Mouse (Mus musculus) retina, adult 2 months (tissue): ENCODE results near the gene Ugt1a6b.
"Not testable (repeated sequence)": the region's sequence is repeated elsewhere in the genome, so short reads cannot be mapped to it uniquely, and the experiment has no call there.

Experiments
- DNase-seq: peaks from one replicate; pipeline ENCODE4 v3.0.0-alpha.2; 2012; ENCODE audit warnings: low read depth, low spot score

The Ugt1a6b gene

GRCm38 (mm10) chr1:88223591-88223990 lies 120.5 kb downstream of the Ugt1a6b start:
- DNase-seq, result no peak

GRCm38 (mm10) chr1:88224029-88224776 lies 121.2 kb downstream of the Ugt1a6b start:
- no peak for DNase-seq

- DNase-seq, result not testable (repeated sequence)
Observed at GRCm38 (mm10) chr1:88225301-88225700, 122.2 kb downstream of the Ugt1a6b start.

- DNase-seq, result no peak
Observed at GRCm38 (mm10) chr1:88225741-88226140, 122.7 kb downstream of the Ugt1a6b start.

- DNase-seq, result no peak
Observed at GRCm38 (mm10) chr1:88226670-88227379, 123.8 kb downstream of the Ugt1a6b start, which contains the start of gene Mroh2a. TSS of gene Mroh2a (plus strand) at chr1:88226986.

- DNase-seq, result no peak
Observed at GRCm38 (mm10) chr1:88227482-88227881, 124.4 kb downstream of the Ugt1a6b start.

- DNase-seq, result no peak
Observed at GRCm38 (mm10) chr1:88228121-88228520, 125.1 kb downstream of the Ugt1a6b start.

GRCm38 (mm10) chr1:88229566-88229965 lies 126.5 kb downstream of the Ugt1a6b start:
- DNase-seq, result no peak

- DNase-seq, result no peak
Observed at GRCm38 (mm10) chr1:88229986-88230385, 126.9 kb downstream of the Ugt1a6b start.

GRCm38 (mm10) chr1:88230421-88230820 lies 127.4 kb downstream of the Ugt1a6b start:
- DNase-seq, result no peak

- no peak for DNase-seq
Observed at GRCm38 (mm10) chr1:88230981-88231802, 128.1 kb downstream of the Ugt1a6b start.

- DNase-seq, result no peak
Observed at GRCm38 (mm10) chr1:88231803-88232499, 128.9 kb downstream of the Ugt1a6b start.

GRCm38 (mm10) chr1:88232664-88233380 lies 129.8 kb downstream of the Ugt1a6b start:
- DNase-seq, result no peak

- no peak for DNase-seq
Observed at GRCm38 (mm10) chr1:88233421-88234247, 130.6 kb downstream of the Ugt1a6b start.

- DNase-seq, result no peak
Observed at GRCm38 (mm10) chr1:88234248-88234610, 131.2 kb downstream of the Ugt1a6b start.

GRCm38 (mm10) chr1:88234646-88235045 lies 131.6 kb downstream of the Ugt1a6b start:
- DNase-seq, result no peak

- no peak for DNase-seq
Observed at GRCm38 (mm10) chr1:88235046-88235893, 132.2 kb downstream of the Ugt1a6b start.

GRCm38 (mm10) chr1:88235894-88236415 lies 132.9 kb downstream of the Ugt1a6b start:
- no peak for DNase-seq

- no peak for DNase-seq
Observed at GRCm38 (mm10) chr1:88237311-88237710, 134.3 kb downstream of the Ugt1a6b start.
